Mouse (Mus musculus): Measurements from ENCODE around the gene Zfp109.

DNA sequence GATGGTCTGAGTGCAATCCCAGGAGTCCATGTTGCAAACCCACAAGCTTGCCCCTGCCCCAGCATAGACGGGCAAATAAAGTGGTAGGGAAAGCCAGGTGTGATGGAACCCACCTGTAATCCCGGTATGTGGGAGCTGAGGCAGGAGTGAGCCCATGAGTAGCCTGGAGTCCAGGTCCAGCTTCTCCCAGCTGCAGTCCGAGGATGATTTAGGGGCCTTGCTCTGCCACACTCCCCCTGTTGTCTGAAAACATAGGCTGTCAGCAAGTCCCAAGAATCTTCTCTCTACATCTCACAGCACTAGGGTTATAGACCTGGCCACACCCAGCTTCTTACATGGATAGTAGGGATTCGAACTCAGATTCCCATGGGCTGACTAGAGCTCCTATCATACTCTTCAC is 49.6 kb upstream of the Zfp109 start:
- TF ChIP-seq CTCF (IDR thresholded peaks at IDR 0.05) (no peak), EP300 (IDR thresholded peaks at IDR 0.05) (no peak)
